Mouse (Mus musculus) T-cell, adult 66 days (primary cell): Measurements from ENCODE around the gene Car5a. TPM values are rescaled to one million over a fixed set of nuclear protein-coding genes. Genes with fewer than 3 reads are reported as not detected.

Source experiments
- total RNA-seq, 2 experiments: library from RNA; stranded (reverse); gene quantifications; 3 replicates in 1 of 2; 4 replicates in 1 of 2; pipeline ENCODE4 v1.2.4; 2023

The Car5a gene
- not detected for total RNA-seq

DNA sequence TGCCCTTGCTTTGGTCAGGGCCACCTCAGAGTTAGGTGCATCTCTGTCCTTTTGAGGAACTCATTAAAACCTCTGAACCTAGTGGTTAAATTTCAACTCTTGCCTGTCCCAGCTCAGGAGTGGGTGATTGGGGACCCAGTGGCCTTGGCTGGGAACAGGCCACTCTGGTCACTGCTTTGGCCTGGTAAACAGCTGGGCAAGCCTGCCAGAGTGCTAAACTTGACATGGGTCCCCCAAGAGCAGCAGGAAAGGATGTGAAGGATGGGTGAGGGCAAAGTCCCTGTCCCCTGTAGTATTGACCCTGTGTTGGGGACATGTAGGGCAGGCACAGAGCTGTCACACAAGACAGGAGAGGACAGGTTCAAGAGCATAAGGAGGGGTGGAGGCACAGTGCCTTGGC lies at the start of gene Car5a:
Car5a (minus strand) TSS at position 74 of the 400 bp plus-strand sequence.

DNA sequence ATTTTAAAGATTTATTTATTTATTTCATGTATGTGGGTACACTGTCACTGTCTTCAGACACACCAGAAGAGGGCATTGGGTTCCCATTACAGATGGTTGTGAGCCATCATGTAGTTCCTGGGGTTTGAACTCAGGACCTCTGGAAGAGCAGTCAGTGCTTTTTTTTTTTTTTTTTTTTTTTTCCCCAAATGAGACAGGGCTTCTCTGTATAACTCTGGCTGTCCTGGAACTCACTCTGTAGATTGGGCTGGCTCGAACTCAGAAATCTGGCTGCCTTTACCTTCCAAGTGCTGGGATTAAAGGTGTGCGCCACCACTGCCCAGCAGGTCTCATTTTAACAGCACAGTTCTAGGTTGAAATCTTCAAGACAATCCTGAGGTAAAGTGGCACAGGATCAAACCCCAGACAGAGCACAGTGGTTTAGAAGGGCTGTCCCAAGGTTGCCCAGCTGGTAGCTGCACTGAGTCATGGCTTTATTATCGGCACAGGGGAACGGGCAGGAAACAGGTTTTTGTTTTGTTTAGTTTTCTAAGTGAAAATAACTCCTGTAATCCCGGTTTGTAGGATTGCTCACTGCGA lies 4.6 kb upstream of the Car5a start, which contains the start of gene Banp:
Banp (plus strand) TSS at position 529 of the 579 bp plus-strand sequence.

DNA sequence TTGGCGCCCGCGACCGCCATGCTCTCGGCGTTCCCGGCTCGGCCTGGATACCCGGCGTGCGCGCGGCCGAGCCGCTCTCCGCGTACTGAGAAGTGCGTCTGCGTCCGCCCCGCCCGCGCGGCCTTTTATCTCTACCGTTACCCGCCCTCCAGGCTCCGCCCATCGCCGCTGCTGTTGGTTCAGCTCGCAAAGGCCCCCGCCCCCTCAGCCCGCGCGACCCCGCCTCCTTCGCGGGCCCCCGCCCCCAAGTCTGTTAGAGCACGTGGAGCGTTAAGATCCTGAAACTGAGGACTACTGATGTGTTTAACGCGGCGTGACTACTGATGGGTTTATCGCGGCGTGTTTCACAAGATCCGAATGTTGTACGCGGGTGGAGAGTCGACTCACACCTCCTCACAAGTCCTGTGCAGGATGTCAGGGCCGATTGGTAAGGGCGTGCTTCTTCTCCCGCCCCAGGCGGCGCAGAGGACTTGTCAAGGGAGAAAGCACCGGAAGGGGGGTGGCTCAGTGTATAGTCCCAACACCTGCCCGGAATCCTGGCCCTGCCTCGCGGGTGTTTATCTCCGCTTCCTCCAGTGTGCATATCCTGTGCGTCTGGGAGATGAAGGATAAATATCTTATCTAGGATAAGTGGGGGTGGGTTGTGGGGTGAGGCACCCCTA lies 37.0 kb downstream of the Car5a start, which contains the start of gene Slc7a5:
Slc7a5 (minus strand) TSS at position 108 of the 662 bp plus-strand sequence.

Other genes with a start within 250 kb of the Car5a start
- not detected for gene Jph3, start 215.3 kb downstream of the Car5a start, total RNA-seq
- 10 to 100 TPM; 53.5 to 67.1 TPM for gene Klhdc4, start 115.3 kb downstream of the Car5a start, total RNA-seq
- gene Slc7a5, start 37.2 kb downstream of the Car5a start, total RNA-seq = 10 to 100 TPM; 48.3 to 59.9 TPM
- 100 to 1,000 TPM in 1 of 2 experiments, 10 to 100 TPM in 1; 96.2 to 105 TPM for gene Banp, start 4.8 kb upstream of the Car5a start, total RNA-seq